Mouse (Mus musculus): ENCODE data around the gene Ap5z1.

Gene Ap5z1

GRCm38 (mm10) chr5:142524711-142525464 lies 61.1 kb downstream of the Ap5z1 start:
- no peak for DNase-seq

All from cerebellum, adult 11 months (tissue).